Mouse (Mus musculus) myocyte (in vitro differentiated cells): Measurements from ENCODE around the gene Gfra1.

Source experiments
- CEBPB ChIP-seq: IDR thresholded peaks from 2 replicates; pipeline ENCODE4 v1.6.1; 2011; ENCODE audit warnings: mild to moderate bottlenecking, moderate library complexity; ENCODE audit not compliant: poor library complexity, insufficient read depth, severe bottlenecking
- E2F4 ChIP-seq: IDR thresholded peaks from one replicate; pipeline ENCODE4 v1.6.1; 2011; ENCODE audit warnings: mild to moderate bottlenecking, control low read depth, moderate library complexity; ENCODE audit not compliant: insufficient read depth
- MAX ChIP-seq: IDR thresholded peaks from one replicate; pipeline ENCODE4 v1.6.1; 2011; ENCODE audit warnings: low read depth, mild to moderate bottlenecking, control low read depth
- MYOG ChIP-seq, 3 experiments: IDR thresholded peaks; one replicate each; pipeline ENCODE4 v1.6.1; 2011; ENCODE audit warnings: control low read depth in 2 of 3, low read depth in 2 of 3, mild to moderate bottlenecking in 2 of 3; ENCODE audit not compliant: insufficient read length in 2 of 3, control insufficient read depth in 1 of 3, insufficient read depth in 1 of 3
- POLR2A ChIP-seq: IDR thresholded peaks from one replicate; pipeline ENCODE4 v1.6.1; 2011; ENCODE audit warnings: low read depth, mild to moderate bottlenecking, control low read depth, moderate library complexity; ENCODE audit not compliant: insufficient read length
- POLR2AphosphoS2 ChIP-seq: IDR thresholded peaks from one replicate; pipeline ENCODE4 v1.6.1; 2011; ENCODE audit warnings: low read depth, control low read depth; ENCODE audit not compliant: insufficient read length
- REST ChIP-seq: IDR thresholded peaks from one replicate; pipeline ENCODE4 v1.6.1; 2011; ENCODE audit warnings: mild to moderate bottlenecking, control low read depth, moderate library complexity; ENCODE audit not compliant: insufficient read depth, insufficient read length
- TCF12 ChIP-seq: IDR thresholded peaks from one replicate; pipeline ENCODE4 v1.6.1; 2011; ENCODE audit warnings: mild to moderate bottlenecking, control low read depth; ENCODE audit not compliant: poor library complexity, insufficient read depth, severe bottlenecking
- USF1 ChIP-seq: IDR thresholded peaks from one replicate; pipeline ENCODE4 v1.6.1; 2011; ENCODE audit warnings: low read depth, mild to moderate bottlenecking, control low read depth, moderate library complexity

DNA sequence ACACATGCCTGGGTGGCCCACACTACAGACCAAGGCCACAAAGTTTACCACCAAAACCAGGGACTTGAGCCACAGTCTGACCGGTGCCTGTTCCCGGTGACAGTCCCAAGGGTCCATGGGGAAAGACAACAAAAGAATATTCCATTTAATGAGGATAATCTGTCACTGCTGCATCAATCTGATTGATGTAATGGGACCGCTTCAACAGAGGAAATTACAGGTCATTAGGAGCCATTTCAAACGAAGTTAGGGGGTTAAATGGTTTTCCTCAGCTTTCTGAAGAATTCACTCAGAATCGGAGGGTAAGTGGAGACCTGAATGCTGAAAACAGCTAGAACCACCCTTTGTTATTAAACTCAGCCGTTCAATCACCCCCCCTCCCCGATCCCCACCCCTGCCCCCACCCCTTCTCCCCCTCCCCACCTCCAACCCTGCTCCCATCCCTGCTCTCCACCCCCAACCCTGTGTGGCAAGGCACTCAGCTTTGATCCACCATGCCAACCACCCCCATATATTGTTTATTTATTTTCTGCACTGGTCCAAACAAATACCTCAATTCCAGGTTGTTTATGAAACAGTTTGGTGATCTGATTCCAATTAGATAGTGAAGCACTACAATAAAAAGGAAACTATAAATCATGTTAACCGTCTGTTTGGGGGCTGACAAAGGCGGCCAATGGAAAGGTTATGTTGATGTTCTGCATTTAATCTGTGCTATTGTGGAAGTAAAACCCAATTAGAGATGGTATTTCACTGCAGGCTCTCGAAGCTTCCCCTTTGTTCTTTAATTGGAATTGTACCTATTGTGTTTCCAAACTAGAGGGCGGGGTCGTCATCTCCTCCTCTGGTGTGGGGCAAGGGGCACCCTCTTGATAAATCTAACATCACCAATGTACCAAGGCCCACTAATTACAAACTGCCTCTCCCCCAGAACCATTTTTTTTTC is 119.9 kb downstream of the Gfra1 start:
- TF ChIP-seq CEBPB (no peak), E2F4 (no peak), POLR2A (no peak), MYOG (IDR thresholded peaks at IDR 0.05; ENCODE audit: control insufficient read depth in 1 of 3, insufficient read depth in 1 of 3, insufficient read length in 2 of 3, low read depth in 2 of 3) (no peak), USF1 (no peak), TCF12 (no peak), POLR2AphosphoS2 (no peak), MAX (no peak), REST (no peak)
